Mouse (Mus musculus) hindbrain, embryonic 10.5 days (tissue): ENCODE results near the gene Usp54. TPM values are rescaled to one million over a fixed set of nuclear protein-coding genes. Genes with fewer than 3 reads are reported as not detected.
"Not testable (repeated sequence)": the region's sequence is repeated elsewhere in the genome, so short reads cannot be mapped to it uniquely, and the experiment has no call there.

Experiments used
- DNase-seq: peaks from one replicate; pipeline ENCODE4 v3.0.0-alpha.2; 2017; ENCODE audit warnings: low spot score
- H3K27ac ChIP-seq: fragments of 300-500 bp; sonication (generic); 2 replicates; pipeline ENCODE4 v1.5.1; 2016; ENCODE audit warnings: mild to moderate bottlenecking, moderate library complexity
- H3K27me3 ChIP-seq: fragments of 300-500 bp; sonication (generic); 2 replicates; pipeline ENCODE4 v1.6.1; 2016; ENCODE audit warnings: mild to moderate bottlenecking; ENCODE audit not compliant: poor library complexity, insufficient read depth, severe bottlenecking
- H3K36me3 ChIP-seq: fragments of 300-500 bp; sonication (generic); 2 replicates; pipeline ENCODE4 v1.6.1; 2016; ENCODE audit warnings: mild to moderate bottlenecking, moderate library complexity
- H3K4me1 ChIP-seq: fragments of 300-500 bp; sonication (generic); replicated peaks from 2 replicates; pipeline ENCODE4 v1.6.1; 2016; ENCODE audit warnings: mild to moderate bottlenecking
- H3K4me3 ChIP-seq: fragments of 300-500 bp; sonication (generic); 2 replicates; pipeline ENCODE4 v1.5.1; 2016; ENCODE audit warnings: mild to moderate bottlenecking, moderate library complexity
- H3K9me3 ChIP-seq: fragments of 300-500 bp; sonication (generic); 2 replicates; pipeline ENCODE4 v1.6.1; 2016; ENCODE audit warnings: mild to moderate bottlenecking, moderate library complexity
- WGBS: fragments of 180-500 bp; shearing (Covaris S2); methylation state at CpG from one replicate; pipeline ENCODE4 v1.1.7; 2016; 5-methylcytosine and 5-hydroxymethylcytosine counted together
- polyA plus RNA-seq: library from polyadenylated mRNA; unstranded; fragments of >200 nt; fragmentation: Nextera tagmentation; extraction: Ambion mirVana; gene quantifications from 2 replicates; pipeline ENCODE4 v1.2.1, GENCODE M21; 2016

The Usp54 gene
- polyA plus RNA-seq, 1 experiment from 2014 or later, result 12.7 TPM

DNA sequence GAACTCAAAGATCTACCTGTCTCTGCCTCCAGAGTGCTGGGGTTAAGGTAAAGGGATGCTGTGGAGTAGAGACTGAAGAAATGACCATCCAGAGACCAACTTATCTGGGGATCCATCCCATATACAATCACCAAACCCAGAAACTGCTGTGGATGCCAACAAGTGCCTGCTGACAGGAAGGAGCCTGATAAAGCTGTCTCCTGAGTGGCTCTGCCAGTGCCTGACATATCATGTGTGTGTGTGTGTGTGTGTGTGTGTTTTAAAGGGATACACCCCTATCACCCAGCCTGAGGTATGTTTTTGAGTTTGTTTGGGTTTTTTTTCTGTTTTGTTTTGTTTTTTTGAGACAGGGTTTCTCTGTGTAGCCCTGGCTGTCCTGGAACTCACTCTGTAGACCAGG is 5.5 kb upstream of the Usp54 start:
- no peak for DNase-seq

DNA sequence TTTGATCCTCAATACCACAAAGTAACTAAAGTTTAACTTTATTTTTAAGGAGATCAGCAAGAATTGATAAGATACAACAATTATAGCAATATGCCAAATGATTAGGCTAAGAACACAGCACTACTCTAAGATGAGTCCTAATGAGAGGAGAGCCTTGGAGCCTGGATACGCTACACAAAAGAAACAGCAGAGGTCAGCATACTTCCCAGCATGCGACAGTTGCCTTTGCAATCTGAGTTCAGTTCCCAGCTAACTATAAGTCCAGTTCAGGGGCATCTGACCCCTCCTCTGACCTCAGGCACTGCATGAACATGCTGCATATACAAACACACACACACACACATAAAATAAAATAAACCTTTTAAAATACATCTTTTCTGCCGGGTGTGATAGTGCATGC is 4.7 kb upstream of the Usp54 start:
- Histone ChIP-seq H3K4me1 (peaks cover 9% of the 10 kb centered on the region), H3K36me3 (no peaks in the 10 kb centered on the region), H3K27ac (no peak overlapping the region), H3K4me3 (no peak overlapping the region), H3K27me3 (no peaks in the 10 kb centered on the region), H3K9me3 (no peaks in the 10 kb centered on the region)
- no peak for DNase-seq
- 31% methylated on average over 3 of the region's 3 CpGs for WGBS

More for the DNA sequence above, 5.5 kb upstream of the Usp54 start:
- no peaks in the 10 kb centered on the region for H3K27me3 ChIP-seq
- peaks cover 8% of the 10 kb centered on the region for H3K4me1 ChIP-seq
- H3K9me3 ChIP-seq, result no peaks in the 10 kb centered on the region
- no peak overlapping the region for H3K27ac ChIP-seq
- H3K36me3 ChIP-seq, result no peaks in the 10 kb centered on the region
- no peak overlapping the region for H3K4me3 ChIP-seq

DNA sequence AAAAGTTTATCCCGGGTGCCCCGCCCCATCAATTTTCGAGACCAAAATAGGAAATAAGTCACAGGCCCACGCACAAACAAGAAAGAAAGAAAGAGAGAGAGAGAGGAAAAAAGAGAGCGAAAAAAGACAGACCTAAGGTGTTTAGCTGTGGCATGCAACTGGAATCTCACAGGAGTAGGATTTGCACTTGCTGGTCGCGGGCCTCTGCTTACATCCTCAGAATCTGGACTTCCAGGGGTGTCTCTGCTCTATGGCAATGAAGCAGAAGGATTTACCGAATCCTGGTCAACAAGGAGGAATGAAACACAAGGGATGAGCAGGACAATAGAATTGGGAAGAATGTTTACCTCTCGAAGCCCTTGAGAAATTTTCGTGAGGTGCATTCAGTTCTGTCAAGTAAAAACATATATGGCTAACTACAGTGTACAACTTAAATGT is 594 bp upstream of the Usp54 start:
- Histone ChIP-seq H3K4me3 (peak overlapping the region; percentile 93), H3K4me1 (peaks cover 18% of the 10 kb centered on the region), H3K27ac (peak overlapping the region; percentile 97), H3K27me3 (no peaks in the 10 kb centered on the region), H3K9me3 (no peaks in the 10 kb centered on the region), H3K36me3 (no peaks in the 10 kb centered on the region)
- WGBS, result 19% methylated on average over 10 of the region's 10 CpGs
- peak; percentile 28 for DNase-seq

DNA sequence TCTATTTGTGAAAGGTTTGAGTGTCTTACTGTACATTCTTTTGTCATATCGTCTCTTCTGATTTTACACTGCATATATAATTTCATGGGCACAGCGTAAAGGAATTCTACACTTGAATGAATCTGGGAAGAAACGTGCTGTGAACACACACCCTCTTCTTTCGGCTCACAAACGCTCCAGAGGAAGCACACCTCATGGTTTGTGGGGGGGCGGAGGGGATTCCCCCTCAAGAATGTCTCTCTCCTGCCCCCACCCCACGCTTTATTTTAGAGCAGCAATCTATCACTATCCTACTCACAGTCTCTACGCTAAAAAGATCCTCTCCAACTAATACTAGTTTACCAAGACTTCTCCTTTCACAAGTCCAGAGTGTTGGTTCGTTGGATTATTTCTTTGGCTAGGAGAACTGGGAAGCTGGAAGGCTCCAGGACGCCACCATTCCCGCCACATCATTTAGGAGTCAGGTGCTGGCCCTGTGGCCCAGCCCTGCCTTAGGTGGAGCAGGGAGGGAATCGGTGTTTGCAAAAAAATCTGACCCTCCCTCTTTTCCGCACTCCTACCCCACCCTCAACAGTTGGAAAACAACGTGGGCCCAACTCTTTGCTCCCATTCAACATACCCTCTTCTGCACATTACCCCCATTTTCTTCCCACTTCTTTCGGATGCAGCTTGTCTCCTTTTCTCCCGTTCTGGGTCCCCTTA is 794 bp downstream of the Usp54 start:
- Histone ChIP-seq H3K27me3 (no peaks in the 10 kb centered on the region), H3K36me3 (0 out of 2 replicates have a peak, but pooled peaks cover 4% of the 10 kb centered on the region), H3K4me1 (peaks cover 18% of the 10 kb centered on the region), H3K27ac (peak overlapping the region; percentile 97), H3K9me3 (no peaks in the 10 kb centered on the region), H3K4me3 (peak overlapping the region; percentile 93)
- 2% methylated on average over 16 of the region's 16 CpGs for WGBS
- peak; percentile 32 for DNase-seq

- Histone ChIP-seq H3K27ac (no peak overlapping the region), H3K36me3 (0 out of 2 replicates have a peak, but pooled peaks cover 4% of the 10 kb centered on the region), H3K9me3 (no peaks in the 10 kb centered on the region), H3K27me3 (no peaks in the 10 kb centered on the region), H3K4me1 (peaks cover 18% of the 10 kb centered on the region), H3K4me3 (no peak overlapping the region)
- WGBS, result 92% methylated on average over 6 of the region's 6 CpGs
- DNase-seq, result no peak
These were observed 2.2 kb downstream of the Usp54 start for GRCm38 (mm10) chr14:20638702-20639101.

DNA sequence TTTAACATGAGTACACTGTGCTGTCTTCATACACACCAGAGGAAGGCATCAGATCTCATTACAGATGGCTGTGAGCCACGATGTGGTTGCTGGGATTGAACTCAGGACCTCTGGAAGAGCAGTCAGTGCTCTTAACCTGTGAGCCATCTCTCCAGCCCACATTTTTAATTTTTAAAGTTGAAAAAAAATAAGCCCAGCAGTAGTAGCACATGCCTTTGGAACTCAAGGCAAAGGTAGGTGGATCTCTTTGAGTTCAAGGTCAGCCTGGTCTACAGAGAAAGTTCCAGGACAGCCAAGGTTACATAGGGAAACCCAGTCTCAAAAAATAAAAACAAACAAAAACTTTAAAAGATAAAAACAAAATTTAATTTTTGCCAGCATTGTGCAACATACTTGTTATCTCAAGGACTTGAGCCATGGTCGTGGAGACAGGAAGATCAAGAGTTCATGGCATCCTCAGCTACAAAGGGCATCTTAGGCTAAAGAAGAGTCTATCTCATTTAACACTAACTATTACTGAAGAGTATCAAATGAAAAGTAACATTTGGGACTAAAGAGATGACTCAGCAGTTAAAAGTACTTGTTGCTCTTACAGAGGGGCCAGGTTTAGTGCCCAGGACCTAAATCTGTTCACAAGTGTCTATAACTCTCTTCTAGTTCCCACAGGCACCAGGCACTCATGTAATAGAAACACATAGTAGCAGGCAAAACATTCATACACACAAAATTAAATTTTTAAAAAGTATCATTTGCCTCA is 2.9 kb downstream of the Usp54 start:
- Histone ChIP-seq H3K4me1 (peaks cover 18% of the 10 kb centered on the region), H3K9me3 (no peaks in the 10 kb centered on the region), H3K27me3 (no peaks in the 10 kb centered on the region), H3K36me3 (0 out of 2 replicates have a peak, but pooled peaks cover 4% of the 10 kb centered on the region), H3K4me3 (no peak overlapping the region), H3K27ac (no peak overlapping the region)
- no peak for DNase-seq
- 90% methylated on average over 2 of the region's 2 CpGs for WGBS

- H3K27ac ChIP-seq, H3K27me3 ChIP-seq, DNase-seq, H3K4me3 ChIP-seq, H3K36me3 ChIP-seq, H3K9me3 ChIP-seq: not testable (repeated sequence)
- 96% methylated on average over 3 of the region's 3 CpGs for WGBS
- peaks cover 15% of the 10 kb centered on the region for H3K4me1 ChIP-seq
These were observed 3.9 kb downstream of the Usp54 start for GRCm38 (mm10) chr14:20636968-20637367.

DNA sequence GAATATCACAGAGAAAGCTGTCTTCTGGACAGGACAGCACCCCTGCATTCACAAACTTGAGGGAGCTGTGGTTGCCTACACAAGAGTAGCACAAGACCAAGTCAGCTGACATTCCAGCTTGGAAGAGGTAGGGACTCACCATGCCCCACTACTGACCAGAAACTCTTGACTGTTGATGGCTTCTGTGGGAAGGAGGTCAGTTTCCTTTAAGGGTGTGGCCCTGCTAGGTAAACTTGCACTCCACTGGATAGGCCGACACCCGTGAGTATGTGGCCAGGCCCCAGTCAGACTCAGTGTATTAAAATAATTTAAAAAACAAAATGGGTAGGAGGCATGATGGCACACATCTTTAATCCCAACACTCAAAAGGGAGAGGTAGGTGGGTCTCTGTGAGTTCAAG is 5.3 kb downstream of the Usp54 start:
- peaks cover 9% of the 10 kb centered on the region for H3K4me1 ChIP-seq

GRCm38 (mm10) chr14:20631253-20631652 is 9.6 kb downstream of the Usp54 start:
- H3K27ac ChIP-seq, result no peak overlapping the region
- peaks cover 8% of the 10 kb centered on the region; the same call in 1 of the 2 replicates for H3K36me3 ChIP-seq
- WGBS, result 75% methylated on average over 4 of the region's 4 CpGs
- H3K4me1 ChIP-seq, result no peaks in the 10 kb centered on the region; the same call in 1 of the 2 replicates
- H3K9me3 ChIP-seq, result no peaks in the 10 kb centered on the region
- DNase-seq, result no peak
- H3K27me3 ChIP-seq, result no peaks in the 10 kb centered on the region
- no peak overlapping the region for H3K4me3 ChIP-seq

More for the DNA sequence above, 5.3 kb downstream of the Usp54 start:
- WGBS, result 96% methylated on average over 2 of the region's 2 CpGs
- H3K9me3 ChIP-seq, result no peaks in the 10 kb centered on the region
- no peak for DNase-seq
- no peaks in the 10 kb centered on the region for H3K27me3 ChIP-seq
- H3K27ac ChIP-seq, result no peak overlapping the region
- H3K4me3 ChIP-seq, result no peak overlapping the region
- H3K36me3 ChIP-seq, result 0 out of 2 replicates have a peak, but pooled peaks cover 4% of the 10 kb centered on the region

GRCm38 (mm10) chr14:20626971-20627370 is 13.9 kb downstream of the Usp54 start:
- Histone ChIP-seq H3K4me1 (no peaks in the 10 kb centered on the region; the same call in 1 of the 2 replicates), H3K36me3 (peaks cover 7% of the 10 kb centered on the region; the same call in 1 of the 2 replicates), H3K9me3 (no peaks in the 10 kb centered on the region), H3K27me3 (no peaks in the 10 kb centered on the region), H3K4me3 (no peak overlapping the region), H3K27ac (no peak overlapping the region)
- no peak for DNase-seq
- 83% methylated on average over 3 of the region's 3 CpGs for WGBS

DNA sequence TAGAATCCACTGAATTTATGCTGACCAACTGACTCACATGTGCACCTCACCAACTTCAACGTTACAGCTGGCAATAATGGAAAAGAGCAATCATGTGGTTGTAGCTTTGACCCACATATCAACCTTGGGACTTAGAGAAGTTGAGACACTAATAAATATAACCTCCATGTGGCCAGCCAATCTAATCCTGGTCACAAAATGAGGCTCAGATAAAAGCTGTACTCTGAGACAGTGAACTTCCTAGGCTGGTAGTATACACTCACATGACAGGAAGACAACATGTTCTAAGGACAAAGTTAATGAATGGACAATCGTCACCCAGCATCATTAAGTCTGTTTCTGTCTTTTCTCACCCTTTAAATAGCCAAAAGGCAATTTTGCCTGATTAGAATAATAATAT is 14.4 kb downstream of the Usp54 start:
- Histone ChIP-seq H3K9me3 (no peaks in the 10 kb centered on the region), H3K27ac (no peak overlapping the region), H3K27me3 (no peaks in the 10 kb centered on the region), H3K36me3 (peaks cover 7% of the 10 kb centered on the region; the same call in 1 of the 2 replicates), H3K4me1 (no peaks in the 10 kb centered on the region; the same call in 1 of the 2 replicates), H3K4me3 (no peak overlapping the region)
- DNase-seq, result no peak
- WGBS, result 83% methylated on average over 2 of the region's 2 CpGs

GRCm38 (mm10) chr14:20622907-20623306 is 18.0 kb downstream of the Usp54 start:
- H3K4me1 ChIP-seq, result peaks cover 3% of the 10 kb centered on the region; the same call in 1 of the 2 replicates
- H3K27ac ChIP-seq, result no peak overlapping the region
- no peaks in the 10 kb centered on the region for H3K9me3 ChIP-seq
- H3K27me3 ChIP-seq, result no peaks in the 10 kb centered on the region
- DNase-seq, result no peak
- H3K36me3 ChIP-seq, result peaks cover 20% of the 10 kb centered on the region
- H3K4me3 ChIP-seq, result no peak overlapping the region
- WGBS, result 92% methylated on average over 3 of the region's 3 CpGs

DNA sequence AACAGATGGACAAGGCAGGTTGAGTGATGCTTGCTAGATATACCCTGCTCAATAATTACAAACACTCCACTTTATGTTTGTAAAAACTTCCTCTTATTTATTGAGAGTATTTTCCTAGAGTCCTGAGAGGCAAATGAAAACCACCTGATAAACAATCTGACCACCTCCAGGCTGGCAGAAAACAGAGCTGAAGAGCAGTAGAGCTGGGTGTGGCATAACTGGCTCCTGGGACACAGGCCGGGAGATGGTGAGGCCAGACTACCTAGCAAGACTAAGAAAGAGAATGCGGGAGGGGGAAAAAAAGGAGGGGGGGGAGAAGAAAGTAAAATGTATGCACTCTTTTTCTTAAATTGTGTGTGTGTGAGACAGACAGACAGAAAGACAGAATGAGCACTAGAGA is 18.5 kb downstream of the Usp54 start:
- DNase-seq, result no peak
- no peak overlapping the region for H3K4me3 ChIP-seq
- no peaks in the 10 kb centered on the region for H3K27me3 ChIP-seq
- H3K27ac ChIP-seq, result no peak overlapping the region
- H3K9me3 ChIP-seq, result no peaks in the 10 kb centered on the region
- 92% methylated on average over 2 of the region's 2 CpGs for WGBS
- H3K36me3 ChIP-seq, result peaks cover 20% of the 10 kb centered on the region
- H3K4me1 ChIP-seq, result peaks cover 3% of the 10 kb centered on the region; the same call in 1 of the 2 replicates
